Mouse (Mus musculus): ENCODE data around the gene Tex47. TPM values are rescaled to one million over a fixed set of nuclear protein-coding genes. Genes with fewer than 3 reads are reported as not detected.

Tex47 gene
- polyA plus RNA-seq, 1 experiment from 2014 or later, result not detected

Other genes with a start within 250 kb of the Tex47 start
- 0.09 and 0.15 TPM in 2 replicates for gene Zfp804b, start 40.6 kb downstream of the Tex47 start, polyA plus RNA-seq (2015; fragmentation: Nextera tagmentation; extraction: Ambion mirVana)